Mouse (Mus musculus): Measurements from ENCODE around the gene Prss56. TPM values are rescaled to one million over a fixed set of nuclear protein-coding genes. Genes with fewer than 3 reads are reported as not detected.

The Prss56 gene
- total and polyA plus RNA-seq, 3 experiments: not detected

GRCm38 (mm10) chr1:87171312-87171711 is 11.8 kb upstream of the Prss56 start:
- dilution Hi-C loops (cut with MboI; ENCODE audit: extremely low pct_ligation_motif_present, extremely low pct_unique_long_range_greater_than_20kb, low sequenced_read_pairs) (no loop called here), in situ Hi-C loops (cut with MboI; ENCODE audit: low pct_ligation_motif_present, low pct_unique_long_range_greater_than_20kb, low sequenced_read_pairs) (no loop called here)
- DNase-seq (ENCODE audit: extremely low read depth): no peak
- Histone ChIP-seq H3K4me1 (ENCODE audit: control insufficient read depth in 1 of 2, insufficient read depth in 2 of 2) (peaks cover 0 to 2% of the 10 kb centered on the region in 2 experiments; a peak in 1 of 4 replicates), H3K9ac (ENCODE audit: insufficient read depth, low read depth) (no peak overlapping the region), H3K79me2 (replicated peaks; ENCODE audit: control insufficient read depth, extremely low read depth, insufficient read depth, poor library complexity, severe bottlenecking) (no peaks in the 10 kb centered on the region), H3K36me3 (replicated peaks in 1 of 2; ENCODE audit: control insufficient read depth in 1 of 2, insufficient read depth in 1 of 2, low read length in 1 of 2) (no peaks in the 10 kb centered on the region), H3K27me3 (replicated peaks) (peaks cover 78% of the 10 kb centered on the region), H3K4me2 (ENCODE audit: insufficient read depth, low read depth, poor library complexity, severe bottlenecking) (no peak overlapping the region), H3K9me3 (replicated peaks; ENCODE audit: low read length) (no peaks in the 10 kb centered on the region), H3K27ac (ENCODE audit: insufficient read depth, low read depth) (no peak overlapping the region), H3K4me3 (replicated peaks in 1 of 3; ENCODE audit: low read depth in 2 of 3, low read length in 2 of 3, poor library complexity in 1 of 3) (no peak overlapping the region)
- TF ChIP-seq CHD2 (IDR thresholded peaks at IDR 0.05; ENCODE audit: low read length) (no peak), E2F4 (IDR thresholded peaks at IDR 0.05; ENCODE audit: insufficient replicate concordance, low read depth, low read length) (no peak), CTCF (conservative IDR thresholded peaks at IDR 0.05 in 1 of 2, IDR thresholded peaks at IDR 0.05 in 1 of 2; ENCODE audit: low read depth in 2 of 2, low read length in 2 of 2) (no peak), EP300 (IDR thresholded peaks at IDR 0.05; ENCODE audit: low read length) (no peak), POLR2A (IDR thresholded peaks at IDR 0.05; ENCODE audit: low read depth, low read length) (no peak), MYC (IDR thresholded peaks at IDR 0.05; ENCODE audit: low read depth, low read length) (no peak), SIN3A (IDR thresholded peaks at IDR 0.05; ENCODE audit: low read length) (no peak), MAX (IDR thresholded peaks at IDR 0.05; ENCODE audit: low read length) (no peak), JUN (IDR thresholded peaks at IDR 0.05; ENCODE audit: insufficient read depth, low read depth, low read length) (no peak), ZNF384 (IDR thresholded peaks at IDR 0.05; ENCODE audit: low read depth, low read length) (no peak), GABPA (IDR thresholded peaks at IDR 0.05; ENCODE audit: insufficient replicate concordance, low read depth, low read length) (no peak), MEF2A (IDR thresholded peaks at IDR 0.05; ENCODE audit: borderline replicate concordance, low read depth, low read length) (no peak), RAD21 (IDR thresholded peaks at IDR 0.05; ENCODE audit: low read depth, low read length) (no peak), BHLHE40 (IDR thresholded peaks at IDR 0.05; ENCODE audit: low read depth, low read length) (no peak), NRF1 (IDR thresholded peaks at IDR 0.05; ENCODE audit: low read depth, low read length) (no peak), CHD1 (IDR thresholded peaks at IDR 0.05; ENCODE audit: low read depth, low read length) (no peak), USF2 (conservative IDR thresholded peaks at IDR 0.05; ENCODE audit: low read depth, low read length) (no peak)

DNA sequence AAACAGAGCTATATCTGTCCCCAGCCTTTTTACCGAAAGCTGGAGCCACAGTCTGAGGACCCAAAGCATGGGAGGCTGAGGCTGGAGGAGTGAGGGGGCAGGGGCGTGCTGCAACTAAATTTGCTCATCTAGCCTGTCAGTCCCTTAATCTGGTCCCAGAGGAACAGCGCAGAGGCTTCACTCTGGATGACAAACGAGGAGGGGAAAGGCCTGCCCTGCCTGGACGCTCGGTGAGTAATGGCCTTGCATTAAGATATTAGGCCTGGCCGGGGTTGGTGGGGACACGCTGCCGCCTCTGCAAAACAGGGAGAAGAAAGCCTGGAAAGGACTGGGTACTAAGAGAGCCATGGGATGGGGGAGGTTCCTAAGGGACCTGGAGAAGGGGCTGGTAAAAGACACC is 10.8 kb upstream of the Prss56 start:
- Histone ChIP-seq H3K79me2 (replicated peaks; ENCODE audit: control insufficient read depth, extremely low read depth, insufficient read depth, poor library complexity, severe bottlenecking) (no peaks in the 10 kb centered on the region), H3K4me3 (replicated peaks in 1 of 3; ENCODE audit: low read depth in 2 of 3, low read length in 2 of 3, poor library complexity in 1 of 3) (no peak overlapping the region), H3K36me3 (replicated peaks in 1 of 2; ENCODE audit: control insufficient read depth in 1 of 2, insufficient read depth in 1 of 2, low read length in 1 of 2) (no peaks in the 10 kb centered on the region), H3K9me3 (replicated peaks; ENCODE audit: low read length) (no peaks in the 10 kb centered on the region), H3K4me2 (ENCODE audit: insufficient read depth, low read depth, poor library complexity, severe bottlenecking) (no peak overlapping the region), H3K9ac (ENCODE audit: insufficient read depth, low read depth) (no peak overlapping the region), H3K27me3 (replicated peaks) (peaks cover 70% of the 10 kb centered on the region), H3K27ac (ENCODE audit: insufficient read depth, low read depth) (no peak overlapping the region), H3K4me1 (ENCODE audit: control insufficient read depth in 1 of 2, insufficient read depth in 2 of 2) (peaks cover 0 to 2% of the 10 kb centered on the region in 2 experiments; a peak in 1 of 4 replicates)
- TF ChIP-seq E2F4 (IDR thresholded peaks at IDR 0.05; ENCODE audit: insufficient replicate concordance, low read depth, low read length) (no peak), ZC3H11A (IDR thresholded peaks at IDR 0.05; ENCODE audit: low read depth, low read length) (no peak), GABPA (IDR thresholded peaks at IDR 0.05; ENCODE audit: insufficient replicate concordance, low read depth, low read length) (no peak), MAFK (IDR thresholded peaks at IDR 0.05; ENCODE audit: insufficient replicate concordance, low read length) (no peak), NRF1 (IDR thresholded peaks at IDR 0.05; ENCODE audit: low read depth, low read length) (no peak), PAX5 (IDR thresholded peaks at IDR 0.05; ENCODE audit: low read length) (no peak), BHLHE40 (IDR thresholded peaks at IDR 0.05; ENCODE audit: low read depth, low read length) (no peak), POLR2AphosphoS2 (IDR thresholded peaks at IDR 0.05; ENCODE audit: low read depth, low read length) (no peak), MAX (IDR thresholded peaks at IDR 0.05; ENCODE audit: low read length) (no peak), RCOR1 (conservative IDR thresholded peaks at IDR 0.05; ENCODE audit: low read depth, low read length) (no peak), JUND (conservative IDR thresholded peaks at IDR 0.05; ENCODE audit: low read depth, low read length) (no peak)
- in situ Hi-C loops (cut with MboI; ENCODE audit: low pct_ligation_motif_present, low pct_unique_long_range_greater_than_20kb, low sequenced_read_pairs): no loop called here
- no peak for DNase-seq (ENCODE audit: extremely low read depth)
- dilution Hi-C loops (cut with MboI; ENCODE audit: extremely low pct_ligation_motif_present, extremely low pct_unique_long_range_greater_than_20kb, low sequenced_read_pairs): no loop called here
